Mouse (Mus musculus): ENCODE data around the gene Dolpp1. TPM values are rescaled to one million over a fixed set of nuclear protein-coding genes. Genes with fewer than 3 reads are reported as not detected.

The Dolpp1 gene
- 37.7 and 46.9 TPM in 2 replicates for polyA plus RNA-seq (2015; fragmentation: Nextera tagmentation; extraction: Ambion mirVana)

- peak; percentile 96 for ATAC-seq (ENCODE audit: borderline replicate concordance, extremely low read depth, low FRiP score, low TSS enrichment)
- peak within 1 kb of the TSS; percentile 89 for H3K4me2 ChIP-seq
- peak within 1 kb of the TSS; percentile 93 for H3K27ac ChIP-seq
- peak within 1 kb of the TSS; percentile 83 for H3K4me3 ChIP-seq
- peaks cover 17% of the 10 kb centered on the region for H3K4me1 ChIP-seq
- H3K27me3 ChIP-seq, result no peaks in the 10 kb centered on the region
- no peaks in the 10 kb centered on the region for H3K9me3 ChIP-seq
- WGBS, result under 1% methylated on average over 40 of the region's 40 CpGs
- H3K36me3 ChIP-seq, result peaks cover 7% of the 10 kb centered on the region; the same call in 1 of the 2 replicates
- peak within 1 kb of the TSS; percentile 77 for H3K9ac ChIP-seq
Observed at GRCm38 (mm10) chr2:30392114-30392576, at the start of gene Dolpp1. Gene Dolpp1 (plus strand): TSS chr2:30392254.

DNA sequence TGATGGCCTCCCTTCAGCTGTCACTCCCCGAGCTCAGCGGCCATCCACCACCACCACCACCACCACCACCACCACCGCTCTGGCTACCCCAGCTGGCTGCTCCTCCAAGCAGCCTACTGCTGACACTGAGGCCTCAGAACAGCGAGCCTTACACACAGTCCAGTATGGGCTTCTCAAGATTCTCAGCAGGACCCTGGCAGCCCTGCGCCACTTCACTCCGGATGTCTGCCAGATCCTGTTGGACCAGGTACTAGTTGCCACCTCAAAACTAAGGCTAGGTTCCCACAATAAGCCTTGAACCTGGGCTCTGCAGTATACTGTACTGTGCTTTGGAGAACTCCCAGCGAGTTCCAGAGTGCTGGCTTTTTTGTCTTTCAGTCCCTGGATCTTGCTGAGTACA, 49.5 kb upstream of the Dolpp1 start:
- no peak for ATAC-seq (ENCODE audit: borderline replicate concordance, extremely low read depth, low FRiP score, low TSS enrichment)
- no peak overlapping the region for H3K27ac ChIP-seq
- H3K36me3 ChIP-seq, result peaks cover 86% of the 10 kb centered on the region
- H3K9ac ChIP-seq, result no peak overlapping the region
- no peaks in the 10 kb centered on the region for H3K27me3 ChIP-seq
- no peak overlapping the region for H3K4me3 ChIP-seq
- 87% methylated on average over 7 of the region's 7 CpGs for WGBS
- H3K9me3 ChIP-seq, result no peaks in the 10 kb centered on the region
- H3K4me1 ChIP-seq, result no peaks in the 10 kb centered on the region
- no peak overlapping the region for H3K4me2 ChIP-seq

DNA sequence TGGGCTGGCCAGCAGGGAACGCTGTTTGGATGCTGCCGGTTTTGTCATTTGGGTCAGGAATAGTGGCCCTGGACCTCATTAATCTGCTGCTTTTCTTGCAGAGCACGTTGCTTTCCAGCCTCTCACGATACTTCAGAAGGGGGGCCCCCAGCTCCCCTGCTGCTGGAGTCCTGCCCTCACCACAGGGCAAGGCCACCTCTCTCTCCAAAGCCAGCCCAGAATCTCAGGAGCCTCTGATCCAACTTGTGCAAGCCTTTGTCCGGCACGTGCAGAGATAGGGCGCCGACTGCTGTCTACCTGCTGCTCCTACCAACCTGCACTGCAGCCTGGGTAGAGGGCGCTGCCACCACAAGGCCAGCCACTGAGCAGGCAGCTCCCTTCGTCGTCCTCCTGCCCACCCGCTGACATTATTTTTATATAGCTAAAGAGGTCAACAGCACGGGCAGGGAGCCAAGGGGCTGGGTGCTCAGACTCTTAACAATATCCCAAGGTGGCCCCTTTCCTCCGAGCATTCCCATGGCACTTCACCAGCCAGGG, 48.4 kb upstream of the Dolpp1 start:
- no peak overlapping the region for H3K9ac ChIP-seq
- H3K4me2 ChIP-seq, result no peak overlapping the region
- ATAC-seq (ENCODE audit: borderline replicate concordance, extremely low read depth, low FRiP score, low TSS enrichment), result no peak
- no peak overlapping the region for H3K27ac ChIP-seq
- WGBS, result 57% methylated on average over 14 of the region's 14 CpGs
- no peak overlapping the region for H3K4me3 ChIP-seq
- no peaks in the 10 kb centered on the region for H3K27me3 ChIP-seq
- no peaks in the 10 kb centered on the region for H3K9me3 ChIP-seq
- H3K36me3 ChIP-seq, result peaks cover 86% of the 10 kb centered on the region
- H3K4me1 ChIP-seq, result no peaks in the 10 kb centered on the region

DNA sequence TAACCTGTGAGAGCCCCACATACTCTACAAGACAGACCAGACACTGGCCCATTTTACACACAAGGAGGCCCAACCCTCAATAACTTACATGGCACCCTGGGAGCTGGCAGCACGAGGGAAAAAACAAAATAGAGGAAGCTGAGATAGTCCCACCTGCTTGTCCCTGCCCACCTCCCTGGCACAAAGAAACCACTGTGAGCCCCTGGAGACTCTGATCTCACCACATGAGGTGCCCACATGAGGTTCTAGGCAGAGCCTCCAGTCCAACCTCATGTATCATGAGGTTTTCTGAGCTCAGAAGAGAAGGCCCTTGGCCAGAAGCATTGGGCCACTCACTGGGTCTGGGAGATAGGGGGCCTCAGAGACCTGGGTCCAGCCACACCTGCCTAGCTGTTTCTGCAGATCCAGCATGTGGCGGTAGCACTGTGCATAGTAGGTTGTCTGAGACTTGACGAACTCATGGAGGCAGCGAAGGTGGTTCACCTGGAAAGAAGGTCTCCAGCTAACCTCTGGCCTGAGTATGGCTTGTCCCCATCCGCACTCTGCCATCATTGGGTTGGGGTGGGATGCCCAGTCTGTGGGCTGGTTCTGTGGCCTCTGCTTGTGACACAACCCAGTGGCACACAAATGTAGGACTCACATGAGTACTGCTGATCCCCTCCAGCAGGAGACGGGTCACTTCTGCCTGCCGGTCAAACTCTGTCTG, 45.9 kb upstream of the Dolpp1 start:
- 86% methylated on average over 7 of the region's 7 CpGs for WGBS
- peaks cover 78% of the 10 kb centered on the region for H3K36me3 ChIP-seq
- H3K4me1 ChIP-seq, result no peaks in the 10 kb centered on the region
- ATAC-seq (ENCODE audit: borderline replicate concordance, extremely low read depth, low FRiP score, low TSS enrichment), result no peak
- H3K4me3 ChIP-seq, result no peak overlapping the region
- no peak overlapping the region for H3K4me2 ChIP-seq
- H3K27me3 ChIP-seq, result no peaks in the 10 kb centered on the region
- no peak overlapping the region for H3K9ac ChIP-seq
- H3K9me3 ChIP-seq, result no peaks in the 10 kb centered on the region
- H3K27ac ChIP-seq, result no peak overlapping the region

GRCm38 (mm10) chr2:30349196-30349595, 42.9 kb upstream of the Dolpp1 start:
- no peak for ATAC-seq (ENCODE audit: borderline replicate concordance, extremely low read depth, low FRiP score, low TSS enrichment)
- no peaks in the 10 kb centered on the region for H3K4me1 ChIP-seq
- H3K36me3 ChIP-seq, result peaks cover 56% of the 10 kb centered on the region

GRCm38 (mm10) chr2:30351149-30351548, 40.9 kb upstream of the Dolpp1 start:
- no peak overlapping the region for H3K9ac ChIP-seq
- no peak overlapping the region for H3K4me3 ChIP-seq
- H3K27ac ChIP-seq, result no peak overlapping the region
- peaks cover 3% of the 10 kb centered on the region; the same call in 1 of the 2 replicates for H3K4me1 ChIP-seq
- no peak for ATAC-seq (ENCODE audit: borderline replicate concordance, extremely low read depth, low FRiP score, low TSS enrichment)
- no peaks in the 10 kb centered on the region for H3K9me3 ChIP-seq
- no peak overlapping the region for H3K4me2 ChIP-seq
- H3K27me3 ChIP-seq, result no peaks in the 10 kb centered on the region
- peaks cover 37% of the 10 kb centered on the region for H3K36me3 ChIP-seq
- 54% methylated on average over 2 of the region's 2 CpGs for WGBS

More at GRCm38 (mm10) chr2:30349196-30349595, 42.9 kb upstream of the Dolpp1 start:
- H3K4me3 ChIP-seq, result no peak overlapping the region
- no peaks in the 10 kb centered on the region for H3K9me3 ChIP-seq
- no peak overlapping the region for H3K9ac ChIP-seq
- H3K27ac ChIP-seq, result no peak overlapping the region
- no peaks in the 10 kb centered on the region for H3K27me3 ChIP-seq
- no peak overlapping the region for H3K4me2 ChIP-seq
- WGBS, result 91% methylated on average over 6 of the region's 6 CpGs

- Histone ChIP-seq H3K9ac (no peak overlapping the region), H3K27ac (0 out of 2 replicates have a peak overlapping the region, but pooled peaks have one; percentile 8), H3K27me3 (no peaks in the 10 kb centered on the region)
Observed at GRCm38 (mm10) chr2:30355861-30356260, 36.2 kb upstream of the Dolpp1 start.

DNA sequence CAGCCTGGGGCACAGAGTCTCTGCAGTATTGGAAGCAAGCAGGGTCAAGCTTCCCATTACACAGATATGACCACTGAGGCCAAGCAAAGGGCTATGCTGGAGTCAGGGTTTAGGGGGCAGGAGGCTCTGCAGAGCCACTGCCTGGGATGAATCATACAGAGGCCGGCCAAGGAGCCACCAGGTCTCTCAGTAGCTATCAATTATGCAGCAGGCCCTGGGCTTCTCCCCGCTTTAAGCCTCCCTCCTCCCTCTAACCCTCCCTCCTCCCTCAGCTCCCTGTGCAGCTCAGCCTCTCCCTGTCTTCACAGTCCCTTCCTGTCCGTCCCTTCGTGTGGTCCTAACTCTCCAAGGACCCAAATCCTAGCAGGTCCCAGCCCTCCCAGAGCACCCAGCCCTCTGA, 35.8 kb upstream of the Dolpp1 start:
- no peak for ATAC-seq (ENCODE audit: borderline replicate concordance, extremely low read depth, low FRiP score, low TSS enrichment)
- Histone ChIP-seq H3K9ac (no peak overlapping the region), H3K36me3 (peaks cover 9% of the 10 kb centered on the region; the same call in 1 of the 2 replicates), H3K9me3 (no peaks in the 10 kb centered on the region), H3K4me2 (no peak overlapping the region), H3K27ac (0 out of 2 replicates have a peak overlapping the region, but pooled peaks have one; percentile 8), H3K4me3 (no peak overlapping the region), H3K4me1 (peaks cover 33% of the 10 kb centered on the region), H3K27me3 (no peaks in the 10 kb centered on the region)
- 51% methylated on average over 4 of the region's 4 CpGs for WGBS

More at GRCm38 (mm10) chr2:30355861-30356260, 36.2 kb upstream of the Dolpp1 start:
- peaks cover 33% of the 10 kb centered on the region for H3K4me1 ChIP-seq
- H3K4me3 ChIP-seq, result no peak overlapping the region
- peaks cover 9% of the 10 kb centered on the region; the same call in 1 of the 2 replicates for H3K36me3 ChIP-seq
- no peak for ATAC-seq (ENCODE audit: borderline replicate concordance, extremely low read depth, low FRiP score, low TSS enrichment)
- no peak overlapping the region for H3K4me2 ChIP-seq
- H3K9me3 ChIP-seq, result no peaks in the 10 kb centered on the region
- 52% methylated on average over 4 of the region's 4 CpGs for WGBS

DNA sequence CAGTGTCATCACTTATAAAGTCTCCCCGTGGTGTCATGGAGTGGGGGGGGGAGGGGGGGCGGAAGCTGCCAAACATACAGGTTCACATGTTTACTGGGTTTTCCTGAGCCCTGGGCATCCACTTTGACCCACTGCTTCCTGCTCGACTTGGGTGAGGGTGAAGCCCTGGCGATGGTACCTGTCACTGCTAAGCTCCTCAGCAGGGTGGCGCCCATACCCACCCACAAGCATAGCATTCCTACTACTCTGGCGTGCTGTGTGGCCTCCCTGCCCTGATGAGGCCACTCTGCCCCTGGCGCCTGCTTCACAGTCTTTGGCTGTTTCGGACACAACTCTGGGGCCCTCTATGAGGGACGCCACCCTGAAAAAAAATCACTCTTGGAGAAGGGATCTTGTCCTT, 35.1 kb upstream of the Dolpp1 start:
- H3K4me2 ChIP-seq, result no peak overlapping the region
- peaks cover 33% of the 10 kb centered on the region for H3K4me1 ChIP-seq
- no peak overlapping the region for H3K27ac ChIP-seq
- peaks cover 9% of the 10 kb centered on the region; the same call in 1 of the 2 replicates for H3K36me3 ChIP-seq
- 53% methylated on average over 9 of the region's 9 CpGs for WGBS
- no peaks in the 10 kb centered on the region for H3K27me3 ChIP-seq
- H3K9ac ChIP-seq, result no peak overlapping the region
- no peak for ATAC-seq (ENCODE audit: borderline replicate concordance, extremely low read depth, low FRiP score, low TSS enrichment)
- H3K9me3 ChIP-seq, result no peaks in the 10 kb centered on the region
- no peak overlapping the region for H3K4me3 ChIP-seq

DNA sequence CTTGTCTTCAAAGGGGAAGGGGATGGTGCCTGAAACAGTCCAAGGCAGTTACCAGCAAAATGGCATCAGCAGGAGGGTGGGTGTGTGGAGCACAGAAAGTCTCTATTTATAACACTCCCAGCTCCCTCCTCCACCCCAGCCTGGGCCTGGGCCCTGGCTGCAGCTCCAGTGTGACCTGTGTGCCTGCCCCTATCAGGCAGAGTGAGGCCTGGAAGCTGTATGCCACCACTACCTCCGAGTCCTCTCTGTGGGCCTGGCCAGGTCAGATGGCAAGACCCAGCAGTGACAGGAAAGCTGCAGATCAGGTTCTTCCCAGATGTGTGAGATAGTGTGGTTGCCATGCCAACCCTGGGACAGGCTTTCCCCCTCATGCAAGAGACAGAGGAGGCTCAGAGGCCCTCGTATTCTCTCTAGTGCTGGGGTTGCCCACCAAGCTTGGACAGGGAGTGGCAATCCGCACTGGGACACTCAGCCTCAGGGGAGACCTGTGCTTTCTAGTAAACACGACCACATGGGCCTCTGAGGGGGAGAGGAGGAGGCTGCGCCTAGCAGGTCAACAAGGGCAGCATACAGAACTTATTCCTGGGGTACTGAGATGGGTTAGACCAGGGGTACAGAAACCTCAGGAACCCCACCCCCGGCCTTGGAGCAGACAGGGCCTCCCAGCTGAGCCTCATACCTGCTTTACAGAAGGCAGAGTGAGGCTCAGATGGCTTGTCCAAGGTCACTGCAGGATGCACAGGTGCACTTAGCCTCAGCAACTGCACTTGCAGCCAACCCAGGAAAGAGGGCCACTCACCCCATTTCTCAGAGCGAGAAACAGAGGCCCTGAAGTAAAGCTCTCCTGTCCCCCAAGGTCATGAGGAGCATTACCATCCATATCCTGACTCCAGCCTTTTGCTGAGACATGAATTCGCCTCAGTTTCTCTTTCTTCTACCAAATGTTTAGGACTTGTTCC, 34.2 kb upstream of the Dolpp1 start:
- peak overlapping the region; percentile 96 for H3K4me2 ChIP-seq
- 45% methylated on average over 8 of the region's 8 CpGs for WGBS
- H3K4me1 ChIP-seq, result peaks cover 33% of the 10 kb centered on the region
- H3K36me3 ChIP-seq, result peaks cover 8% of the 10 kb centered on the region; the same call in 1 of the 2 replicates
- peak overlapping the region; percentile 79 for H3K27ac ChIP-seq
- no peaks in the 10 kb centered on the region for H3K9me3 ChIP-seq
- no peaks in the 10 kb centered on the region for H3K27me3 ChIP-seq
- H3K9ac ChIP-seq, result peak overlapping the region; percentile 81; the same call in 1 of the 2 replicates
- peak overlapping the region; percentile 66 for H3K4me3 ChIP-seq
- no peak for ATAC-seq (ENCODE audit: borderline replicate concordance, extremely low read depth, low FRiP score, low TSS enrichment)
